Mouse (Mus musculus): ENCODE results near the gene Itpr3.

- no peak for TF ChIP-seq GATA1 (IDR thresholded peaks at IDR 0.05; ENCODE audit: borderline replicate concordance, low read length)
- no peak for TF ChIP-seq FLI1 (IDR thresholded peaks at IDR 0.05; ENCODE audit: low read length)
These were observed 111.5 kb downstream of the Itpr3 start for GRCm38 (mm10) chr17:27168569-27168968.
